Mouse (Mus musculus): Measurements from ENCODE around the gene Ptpn5. TPM values are rescaled to one million over a fixed set of nuclear protein-coding genes. Genes with fewer than 3 reads are reported as not detected.

Gene Ptpn5
- total RNA-seq, 2 experiments from 2014 or later: not detected

Small RNAs within 50 kb of the gene (microRNA-seq; reads per million reads assigned to microRNA genes)
- gene Mir7056 (ENCODE audit: borderline number of aligned reads in 2 of 2): 0 reads per million in 2 experiments

Other genes starting within 250 kb of the Ptpn5 start
- 10 to 100 TPM; 60.5 to 61.6 TPM for gene Tsg101, start 213.7 kb downstream of the Ptpn5 start, total RNA-seq (2021)
- gene Uevld, start 175.2 kb downstream of the Ptpn5 start, total RNA-seq (2021): 10 to 100 TPM in 1 of 2 experiments, 1 to 10 TPM in 1; 9.4 to 10.6 TPM
- not detected for gene Gm9999, start 150.1 kb downstream of the Ptpn5 start, total RNA-seq (2021)
- gene Spty2d1, start 125.3 kb downstream of the Ptpn5 start, total RNA-seq (2021): 1 to 10 TPM; 6.7 to 8.6 TPM
- 10 to 100 TPM; 29.2 to 32.6 TPM for gene Tmem86a, start 83.1 kb downstream of the Ptpn5 start, total RNA-seq (2021)
- gene Mrgpra6, start 71.2 kb upstream of the Ptpn5 start, total RNA-seq (2021): not detected
- not detected for gene Mrgpra9, start 119.2 kb upstream of the Ptpn5 start, total RNA-seq (2021)
- gene Mrgpra1, start 220.6 kb upstream of the Ptpn5 start, total RNA-seq (2021): not detected